Mouse (Mus musculus): ENCODE measurements at regions not wholly inside any gene's neighbourhood (a gene's known extent, or its start where the extent isn't known, plus 50 kb on each side); places are given as distances from the start of the nearest gene placed in this dataset.

GRCm38 (mm10) chr15:96089676-96090075 lies 197.6 kb upstream of the Arid2 start:
- TF ChIP-seq CTCF (IDR thresholded peaks at IDR 0.05; ENCODE audit: borderline replicate concordance, extremely low read depth, insufficient read depth, insufficient read length) (no peak), POLR2A (IDR thresholded peaks at IDR 0.05; ENCODE audit: borderline replicate concordance, extremely low read depth, insufficient read depth, insufficient read length, poor library complexity, severe bottlenecking) (no peak)
